Mouse (Mus musculus) small intestine, adult 2 months (tissue): ENCODE measurements around the gene Pdgfa.

Experiments used
- CTCF ChIP-seq: fragments of 200-500 bp; IDR thresholded peaks from 2 replicates; pipeline ENCODE4 v1.5.1; 2012; ENCODE audit warnings: low read depth, mild to moderate bottlenecking, control low read depth, inconsistent platforms, low read length, moderate library complexity, mixed read lengths; ENCODE audit not compliant: insufficient replicate concordance, insufficient read length; ENCODE audit errors: extremely low read depth
- POLR2A ChIP-seq: fragments of 200-500 bp; IDR thresholded peaks from 2 replicates; pipeline ENCODE4 v1.6.1; 2012; ENCODE audit warnings: low read depth, mild to moderate bottlenecking, control low read depth, inconsistent platforms, low read length, moderate library complexity

DNA sequence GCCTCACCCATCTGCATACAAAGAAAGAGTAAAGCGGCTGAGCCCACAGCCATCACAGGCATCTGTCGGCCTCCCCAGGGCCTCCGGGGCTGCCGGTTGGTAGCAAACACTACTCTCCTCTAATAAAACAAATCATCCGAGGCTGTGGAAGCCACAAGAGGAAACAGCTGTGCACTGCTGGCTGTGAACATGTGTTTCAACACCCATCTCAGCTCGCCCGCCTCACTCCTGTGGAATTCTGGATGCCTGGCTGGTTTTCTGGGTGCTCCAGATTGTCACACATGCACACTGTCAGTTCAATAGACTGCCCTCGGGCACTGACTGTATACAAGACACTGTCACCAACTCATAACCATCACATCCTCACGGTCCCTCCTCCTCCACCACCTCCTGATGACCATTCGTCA, 40.7 kb downstream of the Pdgfa start:
- TF ChIP-seq CTCF (no peak), POLR2A (no peak)
